Mouse (Mus musculus) kidney, embryonic 16.5 days (tissue): ENCODE data around the gene Rdh12. TPM values are rescaled to one million over a fixed set of nuclear protein-coding genes. Genes with fewer than 3 reads are reported as not detected.
"Not testable (repeated sequence)": the region's sequence is repeated elsewhere in the genome, so short reads cannot be mapped to it uniquely, and the experiment has no call there.

Source experiments
- ATAC-seq: fragments of 200-750 bp; cut with Nextera tagmentation; 2 replicates; pipeline ENCODE4 v1.8.0; 2017; ENCODE audit warnings: moderate TSS enrichment; ENCODE audit not compliant: low FRiP score, low TSS enrichment
- H3K27ac ChIP-seq: fragments of 300-500 bp; sonication (generic); 2 replicates; pipeline ENCODE4 v1.5.1; 2014; ENCODE audit warnings: low read length
- H3K27me3 ChIP-seq: fragments of 300-500 bp; sonication (generic); 2 replicates; pipeline ENCODE4 v1.6.1; 2014; ENCODE audit warnings: low read length, control low read depth, mixed read lengths; ENCODE audit not compliant: insufficient read depth
- H3K36me3 ChIP-seq: fragments of 300-500 bp; sonication (generic); 2 replicates; pipeline ENCODE4 v1.6.1; 2014; ENCODE audit warnings: low read length, control low read depth, mixed read lengths; ENCODE audit not compliant: insufficient read depth
- H3K4me1 ChIP-seq: fragments of 300-500 bp; sonication (generic); 2 replicates; pipeline ENCODE4 v1.6.1; 2014; ENCODE audit warnings: low read length, control low read depth, mixed read lengths; ENCODE audit not compliant: insufficient read depth
- H3K4me2 ChIP-seq: fragments of 300-500 bp; sonication (generic); replicated peaks from 2 replicates; pipeline ENCODE4 v1.6.1; 2014; ENCODE audit warnings: low read depth, low read length
- H3K4me3 ChIP-seq: fragments of 300-500 bp; sonication (generic); 2 replicates; pipeline ENCODE4 v1.5.1; 2014; ENCODE audit warnings: mild to moderate bottlenecking, low read length
- H3K9ac ChIP-seq: fragments of 300-500 bp; sonication (generic); replicated peaks from 2 replicates; pipeline ENCODE4 v1.6.1; 2014; ENCODE audit warnings: low read length
- H3K9me3 ChIP-seq: fragments of 300-500 bp; sonication (generic); 2 replicates; pipeline ENCODE4 v1.6.1; 2016; ENCODE audit warnings: low read length, control low read depth
- WGBS: fragments of 180-500 bp; shearing (Covaris S2); extraction: QIAGEN DNeasy Blood & Tissue Kit; methylation state at CpG from one replicate; pipeline ENCODE4 v1.1.7; 2014; 5-methylcytosine and 5-hydroxymethylcytosine counted together
- polyA plus RNA-seq: library from polyadenylated mRNA; unstranded; fragments of >200 nt; fragmentation: Nextera tagmentation; extraction: Ambion mirVana; gene quantifications from 2 replicates; pipeline ENCODE4 v1.2.1, GENCODE M21; 2015

Rdh12 gene
- polyA plus RNA-seq, result 3.5 and 4.2 TPM in 2 replicates

DNA sequence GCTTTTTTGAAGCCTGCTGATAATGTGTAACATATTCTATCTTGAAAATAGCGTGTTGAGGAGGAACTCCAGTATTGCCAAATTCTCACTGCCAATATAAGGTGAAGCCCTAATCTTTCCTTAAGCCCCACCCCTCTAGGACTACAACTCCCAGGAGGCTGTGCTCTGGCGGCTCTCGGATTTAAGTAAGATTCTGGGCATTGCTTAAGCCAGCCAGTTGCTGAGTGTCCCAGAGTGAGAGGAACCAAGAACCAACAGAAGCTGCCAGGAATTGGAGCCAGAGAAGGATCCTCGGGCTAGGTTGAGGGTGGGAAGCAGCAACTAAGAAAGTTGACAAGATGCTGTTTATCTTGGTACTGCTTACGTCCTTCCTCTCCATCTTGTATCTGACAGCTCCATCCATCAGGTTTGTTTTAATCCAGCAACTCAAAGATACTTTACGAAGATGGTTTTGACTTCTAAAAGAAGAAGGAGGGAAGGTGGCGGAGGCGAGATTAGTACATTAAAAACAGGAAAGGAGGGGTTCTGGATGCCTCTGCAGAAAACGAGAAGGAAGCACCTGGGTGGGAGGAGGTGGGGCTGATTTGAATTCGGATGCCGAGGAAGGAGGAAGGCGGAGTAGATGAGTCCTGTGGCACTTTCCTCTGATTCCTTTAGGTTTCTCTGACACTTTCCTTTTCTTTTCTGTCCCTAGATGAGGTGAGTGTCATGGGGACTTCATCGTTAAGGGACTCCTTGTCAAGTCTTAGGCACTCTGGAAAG lies at the start of gene Rdh12:
Gene Rdh12 (plus strand): TSS at position 212 of the 762 bp plus-strand sequence.
- no peak within 1 kb of the TSS for H3K27ac ChIP-seq
- 3% methylated on average over 13 of the region's 13 CpGs for WGBS

DNA sequence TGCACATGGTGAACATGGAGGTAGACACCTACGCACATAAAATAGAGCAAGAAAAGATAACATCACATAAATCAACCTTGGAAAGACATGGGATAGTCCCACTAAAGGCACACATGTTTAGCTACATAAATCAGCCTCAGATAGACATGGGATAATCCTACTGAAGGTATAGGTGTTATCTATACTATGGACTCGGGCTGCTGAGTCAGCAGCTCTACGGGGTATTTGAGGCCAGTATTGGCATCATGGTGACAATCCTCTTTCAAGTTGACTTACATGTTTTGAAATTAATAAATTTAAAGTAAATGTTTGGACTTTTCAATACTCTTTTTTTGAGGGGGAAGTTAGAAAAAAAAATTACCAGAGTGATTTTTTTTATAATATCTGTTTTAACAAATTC lies 45.8 kb upstream of the Rdh12 start:
- no peak overlapping the region for H3K9ac ChIP-seq
- H3K36me3 ChIP-seq, result peaks cover 51% of the 10 kb centered on the region
- no peak overlapping the region for H3K27ac ChIP-seq
- no peaks in the 10 kb centered on the region for H3K9me3 ChIP-seq
- H3K4me3 ChIP-seq, result no peak overlapping the region
- H3K4me2 ChIP-seq, result no peak overlapping the region
- ATAC-seq, result no peak
- H3K4me1 ChIP-seq, result no peaks in the 10 kb centered on the region
- H3K27me3 ChIP-seq, result no peaks in the 10 kb centered on the region
- WGBS, result 94% methylated on average over 3 of the region's 3 CpGs

More for the DNA sequence above, at the start of gene Rdh12:
- H3K27me3 ChIP-seq, result no peaks in the 10 kb centered on the region
- ATAC-seq, result peak; percentile 59; the same call in 1 of the 2 replicates
- peak within 1 kb of the TSS; percentile 89 for H3K4me2 ChIP-seq
- H3K4me1 ChIP-seq, result peaks cover 3% of the 10 kb centered on the region; the same call in 1 of the 2 replicates
- H3K4me3 ChIP-seq, result peak within 1 kb of the TSS; percentile 51
- peak within 1 kb of the TSS; percentile 53 for H3K9ac ChIP-seq
- no peaks in the 10 kb centered on the region for H3K9me3 ChIP-seq
- H3K36me3 ChIP-seq, result no peaks in the 10 kb centered on the region

DNA sequence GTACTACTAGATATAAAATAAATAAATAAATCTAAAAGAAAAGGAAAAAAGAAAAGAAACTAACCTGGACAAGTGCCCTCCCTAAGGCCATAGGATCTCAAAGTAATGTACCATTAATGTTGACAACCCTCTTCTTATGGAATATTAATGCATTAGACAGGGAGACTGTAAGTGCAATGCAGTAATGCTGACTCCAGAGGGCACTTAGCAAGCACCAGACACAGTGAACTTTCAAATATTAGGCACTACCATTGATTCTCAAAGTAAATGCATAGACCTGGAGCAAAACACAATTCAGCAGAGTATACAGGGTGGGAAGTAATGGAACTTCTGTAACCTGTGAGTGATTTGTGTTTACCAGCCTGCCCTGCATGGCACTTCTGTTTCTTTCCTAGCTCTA lies 39.5 kb upstream of the Rdh12 start:
- H3K4me1 ChIP-seq, result peaks cover 11% of the 10 kb centered on the region
- H3K4me2 ChIP-seq, result no peak overlapping the region
- no peak for ATAC-seq
- H3K27me3 ChIP-seq, result no peaks in the 10 kb centered on the region
- H3K9me3 ChIP-seq, result no peaks in the 10 kb centered on the region
- H3K9ac ChIP-seq, result no peak overlapping the region
- 0 out of 2 replicates have a peak, but pooled peaks cover 4% of the 10 kb centered on the region for H3K36me3 ChIP-seq
- no peak overlapping the region for H3K4me3 ChIP-seq
- no peak overlapping the region for H3K27ac ChIP-seq

DNA sequence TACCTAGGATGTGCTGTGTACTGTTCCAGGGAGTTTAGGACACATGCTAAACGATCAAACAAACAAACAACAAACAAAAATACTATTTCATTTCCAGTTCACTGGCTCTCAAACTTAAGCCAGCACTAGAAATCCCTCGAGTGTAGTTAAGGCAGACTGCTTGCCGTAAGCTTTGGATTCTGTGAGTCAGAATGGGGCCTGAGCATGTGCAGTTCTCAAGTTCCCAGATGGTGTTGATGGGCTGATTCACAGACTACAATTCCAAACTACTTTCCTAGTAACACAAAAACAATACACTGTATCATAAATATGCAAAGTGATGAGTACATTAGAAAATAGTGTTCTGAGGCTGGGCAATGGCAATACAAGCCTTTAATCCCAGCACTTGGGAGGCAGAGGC lies 38.3 kb upstream of the Rdh12 start:
- Histone ChIP-seq H3K4me2 (no peak overlapping the region), H3K27me3 (no peaks in the 10 kb centered on the region), H3K9me3 (no peaks in the 10 kb centered on the region), H3K4me1 (peaks cover 11% of the 10 kb centered on the region), H3K27ac (no peak overlapping the region), H3K36me3 (peaks cover 10% of the 10 kb centered on the region; the same call in 1 of the 2 replicates), H3K4me3 (no peak overlapping the region), H3K9ac (no peak overlapping the region)
- ATAC-seq, result no peak
- 77% methylated on average over 3 of the region's 3 CpGs for WGBS

DNA sequence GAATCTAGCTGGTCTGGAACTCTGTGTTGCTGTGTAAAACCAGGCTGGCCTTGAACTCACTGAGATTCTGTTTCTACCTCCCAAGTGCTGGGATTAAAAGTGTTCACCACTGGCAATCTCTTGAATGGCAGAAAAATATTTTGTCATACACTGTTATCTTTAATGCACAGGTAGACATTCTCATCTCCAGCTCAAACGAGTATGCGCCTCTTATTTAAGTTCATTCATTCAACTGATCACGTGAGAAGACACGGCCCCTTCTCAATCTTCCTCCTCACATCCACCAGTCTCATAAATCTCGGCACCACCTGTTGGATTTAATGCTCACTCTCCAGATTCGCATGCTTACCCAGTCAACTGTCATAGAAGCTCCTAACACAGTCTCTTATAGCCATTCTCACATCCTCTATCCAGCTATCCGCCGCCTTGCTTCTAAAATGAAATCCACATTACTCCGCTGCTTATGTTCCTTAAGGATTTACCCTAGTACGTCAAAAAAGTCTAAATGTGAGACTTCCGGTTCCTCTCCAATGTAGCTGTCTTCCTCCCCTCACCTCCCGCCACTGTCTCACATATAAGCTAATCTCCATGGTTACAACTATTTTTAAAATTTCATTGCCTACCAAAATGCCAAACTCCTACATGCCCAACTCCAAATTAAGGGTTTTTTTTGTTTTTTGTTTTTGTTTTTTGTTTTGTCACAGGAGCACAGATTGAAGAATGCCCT lies 37.3 kb upstream of the Rdh12 start:
- peak overlapping the region; percentile 78 for H3K4me2 ChIP-seq
- H3K36me3 ChIP-seq, result peaks cover 12% of the 10 kb centered on the region; the same call in 1 of the 2 replicates
- peak overlapping the region; percentile 90 for H3K9ac ChIP-seq
- WGBS, result 27% methylated on average over 12 of the region's 12 CpGs
- H3K4me1 ChIP-seq, result peaks cover 11% of the 10 kb centered on the region
- no peaks in the 10 kb centered on the region for H3K9me3 ChIP-seq
- peak overlapping the region; percentile 81 for H3K4me3 ChIP-seq
- peak overlapping the region; percentile 96; the same call in 1 of the 2 replicates for H3K27ac ChIP-seq
- H3K27me3 ChIP-seq, result no peaks in the 10 kb centered on the region
- ATAC-seq, result no peak

DNA sequence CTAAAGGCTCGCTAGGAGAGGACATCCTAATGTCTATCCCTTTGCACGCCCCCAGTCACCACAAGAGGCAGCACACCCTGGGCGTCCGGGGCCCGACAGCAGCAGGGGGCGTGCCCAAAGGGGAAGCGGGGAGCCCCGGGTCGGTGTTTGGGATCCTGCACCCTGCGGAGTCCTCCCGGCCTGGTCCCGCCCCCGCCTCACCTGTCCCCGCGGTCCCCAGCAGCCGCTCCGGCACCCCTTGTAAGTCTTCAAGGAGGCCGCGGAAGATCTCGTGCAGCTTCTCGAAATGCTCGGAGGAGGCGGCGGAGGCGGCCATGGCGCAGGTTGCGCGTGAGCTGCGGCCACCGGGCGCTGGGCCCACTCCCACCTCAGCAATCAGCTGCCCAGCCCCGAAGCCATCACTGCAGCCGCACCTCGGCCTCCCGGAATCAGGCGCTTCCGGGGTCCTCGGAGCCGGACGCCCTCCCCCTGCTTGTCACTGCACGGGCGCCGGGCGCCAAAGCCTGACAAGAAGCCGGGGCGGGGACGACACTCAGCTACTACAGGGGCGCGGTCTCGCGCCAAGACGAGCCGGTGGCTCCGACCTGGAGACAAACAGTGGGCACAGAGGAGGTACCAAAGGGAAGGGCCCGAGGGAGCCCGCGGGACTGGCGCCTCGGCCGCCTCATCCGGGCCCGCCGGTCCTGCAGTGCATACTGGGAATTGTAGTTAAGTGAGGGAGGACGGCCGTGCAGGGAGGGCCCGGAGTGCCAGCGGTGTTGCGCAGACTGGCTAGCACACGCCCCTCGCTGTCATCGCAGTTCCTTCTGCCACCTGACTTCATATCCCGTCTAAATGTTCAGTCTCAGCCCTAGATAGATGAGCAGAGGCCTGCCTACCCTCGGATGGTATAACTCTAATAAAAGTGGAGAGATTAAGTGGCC lies 36.4 kb upstream of the Rdh12 start, which contains the start of gene Vti1b:
Gene Vti1b (minus strand): TSS at position 649 of the 923 bp plus-strand sequence.
- Histone ChIP-seq H3K27me3 (no peaks in the 10 kb centered on the region), H3K4me3 (peak within 1 kb of the TSS; percentile 81), H3K4me1 (peaks cover 11% of the 10 kb centered on the region), H3K36me3 (peaks cover 13% of the 10 kb centered on the region; the same call in 1 of the 2 replicates), H3K4me2 (peak within 1 kb of the TSS; percentile 78), H3K9me3 (no peaks in the 10 kb centered on the region), H3K27ac (peak within 1 kb of the TSS; percentile 96), H3K9ac (peak within 1 kb of the TSS; percentile 90)
- WGBS, result under 1% methylated on average over 70 of the region's 73 CpGs
- peak; percentile 98 for ATAC-seq

DNA sequence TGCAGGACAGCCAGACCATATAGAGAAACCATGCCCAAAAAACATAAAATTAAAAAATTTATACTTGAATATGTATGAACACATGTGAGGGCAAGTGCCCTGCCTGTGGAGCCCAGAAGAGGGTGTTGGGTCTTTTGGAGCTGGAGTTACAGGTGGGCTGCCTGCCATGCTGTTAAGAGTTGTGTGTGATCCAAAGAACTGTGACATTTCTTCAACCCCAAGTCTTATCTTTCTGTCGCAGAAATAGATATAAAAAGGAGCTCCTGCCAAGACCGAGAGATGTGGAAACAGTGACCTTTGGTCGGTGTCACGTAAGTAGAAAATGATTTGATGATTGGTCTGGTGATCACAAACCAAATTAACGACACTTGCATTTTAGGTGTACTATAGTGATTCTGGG lies 35.0 kb upstream of the Rdh12 start:
- Histone ChIP-seq H3K4me3 (no peak overlapping the region), H3K4me1 (peaks cover 11% of the 10 kb centered on the region), H3K27ac (no peak overlapping the region), H3K36me3 (peaks cover 19% of the 10 kb centered on the region; the same call in 1 of the 2 replicates), H3K9ac (no peak overlapping the region), H3K27me3 (no peaks in the 10 kb centered on the region), H3K9me3 (no peaks in the 10 kb centered on the region), H3K4me2 (no peak overlapping the region)
- WGBS, result 82% methylated on average over 5 of the region's 5 CpGs
- ATAC-seq, result no peak

DNA sequence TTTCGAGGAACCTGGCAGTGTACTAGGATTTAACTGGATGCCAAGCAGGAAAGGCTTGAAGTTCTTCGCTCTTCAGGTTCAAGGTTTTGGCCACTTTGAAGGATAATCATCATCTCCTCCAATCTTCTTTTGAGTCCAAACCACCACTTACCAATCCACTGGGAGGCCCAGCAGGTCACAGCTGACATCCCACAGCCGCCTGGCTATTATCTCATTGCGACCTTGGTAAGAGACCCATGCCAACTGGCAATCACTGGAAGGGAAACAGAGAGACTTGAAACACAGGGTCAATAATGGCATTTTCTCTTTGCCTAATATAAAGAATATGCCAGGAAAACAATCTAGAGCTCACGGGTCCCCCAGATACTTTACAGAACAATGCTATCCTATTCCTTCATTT lies 32.7 kb upstream of the Rdh12 start:
- no peak for ATAC-seq
- no peak overlapping the region for H3K27ac ChIP-seq
- no peaks in the 10 kb centered on the region for H3K27me3 ChIP-seq
- 95% methylated on average over 5 of the region's 5 CpGs for WGBS
- no peaks in the 10 kb centered on the region for H3K9me3 ChIP-seq
- peaks cover 21% of the 10 kb centered on the region; the same call in 1 of the 2 replicates for H3K36me3 ChIP-seq
- H3K4me1 ChIP-seq, result peaks cover 6% of the 10 kb centered on the region
- H3K4me2 ChIP-seq, result no peak overlapping the region
- H3K4me3 ChIP-seq, result no peak overlapping the region
- no peak overlapping the region for H3K9ac ChIP-seq

DNA sequence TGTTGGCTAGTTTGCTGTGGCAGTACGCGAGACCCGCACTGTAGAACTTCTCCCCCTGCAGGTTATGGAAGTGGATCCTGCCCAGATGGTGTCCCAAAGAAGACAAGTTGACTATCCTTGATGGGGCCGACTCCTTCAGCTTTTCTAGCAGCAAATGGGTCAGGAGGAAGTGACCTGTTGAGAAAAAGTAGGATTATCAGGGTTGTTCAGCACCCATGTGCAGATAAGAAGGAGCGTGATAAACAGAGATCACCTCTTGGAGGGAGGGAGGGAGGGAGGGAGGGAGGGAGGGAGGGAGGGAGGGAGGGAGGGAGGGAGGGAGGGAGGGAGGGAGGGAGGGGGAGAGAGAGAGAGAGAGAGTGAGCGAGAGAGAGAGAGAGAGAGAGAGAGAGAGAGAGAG lies 23.6 kb upstream of the Rdh12 start:
- ATAC-seq, H3K4me2 ChIP-seq, H3K27ac ChIP-seq, H3K9me3 ChIP-seq, H3K27me3 ChIP-seq, H3K9ac ChIP-seq, H3K4me3 ChIP-seq, H3K4me1 ChIP-seq: not testable (repeated sequence)
- 83% methylated on average over 5 of the region's 6 CpGs for WGBS
- H3K36me3 ChIP-seq, result peaks cover 48% of the 10 kb centered on the region
